Mouse (Mus musculus) CH12.LX (cell line): ENCODE results near the gene Tpsab1.

Experiments
- CTCF ChIP-seq, 2 experiments: IDR thresholded peaks in 1 of 2; conservative IDR thresholded peaks in 1 of 2; 2 replicates each; pipeline ENCODE4 v1.5.1; 2011 to 2012; ENCODE audit warnings: low read depth in 2 of 2, low read length in 2 of 2, improper control_type of control experiment in 1 of 2, inconsistent platforms in 1 of 2, mild to moderate bottlenecking in 1 of 2, moderate library complexity in 1 of 2
- EP300 ChIP-seq: IDR thresholded peaks from 2 replicates; pipeline ENCODE4 v1.6.1; 2011; ENCODE audit warnings: low read length, improper control_type of control experiment
- GABPA ChIP-seq: IDR thresholded peaks from 2 replicates; pipeline ENCODE4 v1.6.1; 2012; ENCODE audit warnings: low read depth, low read length, improper control_type of control experiment, inconsistent platforms; ENCODE audit not compliant: insufficient replicate concordance
- HCFC1 ChIP-seq: IDR thresholded peaks from 2 replicates; pipeline ENCODE4 v1.6.1; 2012; ENCODE audit warnings: low read depth, mild to moderate bottlenecking, inconsistent platforms, low read length, improper control_type of control experiment
- MAZ ChIP-seq: IDR thresholded peaks from 2 replicates; pipeline ENCODE4 v1.6.1; 2012; ENCODE audit warnings: low read depth, mild to moderate bottlenecking, inconsistent platforms, low read length, improper control_type of control experiment, moderate library complexity
- MYC ChIP-seq: IDR thresholded peaks from 2 replicates; pipeline ENCODE4 v1.6.1; 2011; ENCODE audit warnings: low read depth, mild to moderate bottlenecking, improper control_type of control experiment, low read length
- POLR2A ChIP-seq: IDR thresholded peaks from 2 replicates; pipeline ENCODE4 v1.6.1; 2011; ENCODE audit warnings: low read depth, mild to moderate bottlenecking, improper control_type of control experiment, low read length
- RCOR1 ChIP-seq: conservative IDR thresholded peaks from 2 replicates; pipeline ENCODE4 v1.6.1; 2012; ENCODE audit warnings: low read depth, mild to moderate bottlenecking, inconsistent platforms, low read length, improper control_type of control experiment
- SIN3A ChIP-seq: IDR thresholded peaks from 2 replicates; pipeline ENCODE4 v1.6.1; 2012; ENCODE audit warnings: low read length, improper control_type of control experiment, inconsistent platforms
- USF1 ChIP-seq: IDR thresholded peaks from 2 replicates; pipeline ENCODE4 v1.6.1; 2014; ENCODE audit warnings: low read depth, mild to moderate bottlenecking, inconsistent platforms, low read length, improper control_type of control experiment
- USF2 ChIP-seq: conservative IDR thresholded peaks from 2 replicates; pipeline ENCODE4 v1.6.1; 2011; ENCODE audit warnings: low read depth, low read length, improper control_type of control experiment
- ZC3H11A ChIP-seq: IDR thresholded peaks from 2 replicates; pipeline ENCODE4 v1.6.1; 2012; ENCODE audit warnings: low read depth, mild to moderate bottlenecking, inconsistent platforms, low read length, improper control_type of control experiment
- ZKSCAN1 ChIP-seq: IDR thresholded peaks from 2 replicates; pipeline ENCODE4 v1.6.1; 2012; ENCODE audit warnings: low read depth, inconsistent platforms, low read length, improper control_type of control experiment, borderline replicate concordance

DNA sequence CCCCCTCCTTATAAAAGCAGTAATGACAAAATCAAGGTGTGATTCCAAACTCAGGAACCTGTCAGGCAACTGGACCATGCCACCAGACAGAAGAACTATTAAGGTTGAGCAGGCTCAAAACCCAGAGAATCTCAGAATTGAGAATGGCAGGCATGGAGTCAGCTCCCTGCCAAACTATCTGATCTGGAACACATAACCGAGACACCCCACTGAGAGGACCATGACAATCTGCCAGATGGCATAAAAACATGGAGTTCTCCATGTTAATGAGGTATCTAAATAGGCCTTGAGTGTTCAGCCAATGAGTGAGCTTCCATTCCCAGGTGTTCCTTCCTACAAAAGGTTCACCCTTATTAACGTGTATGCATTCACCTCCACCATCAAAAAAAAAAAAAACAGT lies 15.9 kb upstream of the Tpsab1 start:
- no peak for TF ChIP-seq USF2
- TF ChIP-seq CTCF (conservative IDR thresholded peaks at IDR 0.05 in 1 of 2, IDR thresholded peaks at IDR 0.05 in 1 of 2; ENCODE audit: low read depth in 2 of 2, low read length in 2 of 2) = no peak
- no peak for TF ChIP-seq EP300
- TF ChIP-seq USF1 = no peak
- no peak for TF ChIP-seq ZC3H11A
- TF ChIP-seq POLR2A = no peak
- no peak for TF ChIP-seq GABPA
- TF ChIP-seq HCFC1 = no peak
- no peak for TF ChIP-seq MYC
- no peak for TF ChIP-seq MAZ
- no peak for TF ChIP-seq RCOR1
- TF ChIP-seq ZKSCAN1 = no peak
- TF ChIP-seq SIN3A = no peak
